Mouse (Mus musculus) liver, postnatal 0 days (tissue): ENCODE measurements around the gene Lysmd1.

ENCODE experiments used
- CTCF ChIP-seq: sonication (generic); IDR thresholded peaks from 2 replicates; pipeline ENCODE4 v1.5.1; 2016; ENCODE audit warnings: antibody characterized with exemption, low read depth
- EP300 ChIP-seq: IDR thresholded peaks from 2 replicates; pipeline ENCODE4 v1.6.1; 2016; ENCODE audit warnings: antibody characterized with exemption, low read depth, mild to moderate bottlenecking

- TF ChIP-seq EP300 (no peak), CTCF (no peak)
These were observed 4.6 kb upstream of the Lysmd1 start for GRCm38 (mm10) chr3:95129226-95129651.
